Mouse (Mus musculus) stomach, embryonic 14.5 days (tissue): ENCODE results near the gene Hipk2. TPM values are rescaled to one million over a fixed set of nuclear protein-coding genes. Genes with fewer than 3 reads are reported as not detected.
A peak's percentile ranks its signal among the peaks of the same experiment; 100 is the strongest.

ENCODE experiments used
- ATAC-seq: fragments of 200-750 bp; cut with Nextera tagmentation; 2 replicates; pipeline ENCODE4 v1.8.0; 2017; ENCODE audit warnings: low read depth, moderate TSS enrichment; ENCODE audit not compliant: insufficient number of reproducible peaks, insufficient read depth, low FRiP score
- H3K27ac ChIP-seq: fragments of 300-500 bp; sonication (generic); 2 replicates; pipeline ENCODE4 v1.5.1; 2014; ENCODE audit warnings: mild to moderate bottlenecking, low read length, moderate library complexity, mixed read lengths
- H3K27me3 ChIP-seq: fragments of 300-500 bp; sonication (generic); 2 replicates; pipeline ENCODE4 v1.6.1; 2014; ENCODE audit warnings: low read length, control low read depth, mixed read lengths; ENCODE audit not compliant: control insufficient read depth, insufficient read depth
- H3K36me3 ChIP-seq: fragments of 300-500 bp; sonication (generic); 2 replicates; pipeline ENCODE4 v1.6.1; 2014; ENCODE audit warnings: mild to moderate bottlenecking, control low read depth, low read length, moderate library complexity, mixed read lengths; ENCODE audit not compliant: control insufficient read depth, insufficient read depth
- H3K4me1 ChIP-seq: fragments of 300-500 bp; sonication (generic); 2 replicates; pipeline ENCODE4 v1.6.1; 2014; ENCODE audit warnings: low read length, control low read depth, mixed read lengths; ENCODE audit not compliant: control insufficient read depth, insufficient read depth
- H3K4me2 ChIP-seq: fragments of 300-500 bp; sonication (generic); replicated peaks from 2 replicates; pipeline ENCODE4 v1.6.1; 2014; ENCODE audit warnings: low read depth, low read length, control low read depth
- H3K4me3 ChIP-seq: fragments of 300-500 bp; sonication (generic); 2 replicates; pipeline ENCODE4 v1.5.1; 2014; ENCODE audit warnings: low read depth, low read length, control low read depth
- H3K9ac ChIP-seq: fragments of 300-500 bp; sonication (generic); replicated peaks from 2 replicates; pipeline ENCODE4 v1.6.1; 2014; ENCODE audit warnings: low read depth, mild to moderate bottlenecking, control low read depth, low read length, moderate library complexity, mixed read lengths
- H3K9me3 ChIP-seq: fragments of 300-500 bp; sonication (generic); 2 replicates; pipeline ENCODE4 v1.6.1; 2016; ENCODE audit warnings: low read depth, low read length, control low read depth; ENCODE audit not compliant: control insufficient read depth
- WGBS: fragments of 180-500 bp; shearing (Covaris S2); extraction: QIAGEN DNeasy Blood & Tissue Kit; methylation state at CpG from one replicate; pipeline ENCODE4 v1.1.7; 2014; 5-methylcytosine and 5-hydroxymethylcytosine counted together
- polyA plus RNA-seq: library from polyadenylated mRNA; unstranded; fragments of >200 nt; fragmentation: Nextera tagmentation; extraction: Ambion mirVana; gene quantifications from 2 replicates; pipeline ENCODE4 v1.2.1, GENCODE M21; 2014

Hipk2 gene
- polyA plus RNA-seq, 1 experiment from 2014 or later: 34.3 TPM

DNA sequence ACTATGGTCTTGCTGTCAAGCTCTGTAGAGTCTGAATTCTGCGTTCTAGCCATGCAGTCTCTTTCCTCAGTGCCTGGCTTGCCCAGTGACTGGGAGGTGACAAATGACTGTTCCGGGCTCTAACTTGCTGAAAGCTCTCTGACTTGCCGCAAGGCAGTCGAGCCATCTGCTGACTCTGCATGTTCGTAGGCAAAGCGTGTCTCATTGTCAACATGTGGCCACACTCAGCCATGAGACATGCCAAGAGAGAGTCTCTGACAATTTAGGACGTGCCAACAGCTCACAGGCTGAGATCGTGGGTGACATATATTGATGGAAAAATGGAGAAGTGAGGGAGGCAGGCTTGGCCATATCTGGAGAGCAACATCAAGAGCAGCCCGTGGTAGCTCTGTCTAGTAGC, 36.9 kb upstream of the Hipk2 start:
- H3K9ac ChIP-seq: no peak overlapping the region
- no peak overlapping the region for H3K4me3 ChIP-seq
- no peak overlapping the region for H3K27ac ChIP-seq
- 70% methylated on average over 9 of the region's 9 CpGs for WGBS
- no peaks in the 10 kb centered on the region for H3K9me3 ChIP-seq
- ATAC-seq: no peak
- H3K27me3 ChIP-seq: no peaks in the 10 kb centered on the region
- peaks cover 15% of the 10 kb centered on the region for H3K4me1 ChIP-seq
- H3K4me2 ChIP-seq: no peak overlapping the region
- H3K36me3 ChIP-seq: no peaks in the 10 kb centered on the region

DNA sequence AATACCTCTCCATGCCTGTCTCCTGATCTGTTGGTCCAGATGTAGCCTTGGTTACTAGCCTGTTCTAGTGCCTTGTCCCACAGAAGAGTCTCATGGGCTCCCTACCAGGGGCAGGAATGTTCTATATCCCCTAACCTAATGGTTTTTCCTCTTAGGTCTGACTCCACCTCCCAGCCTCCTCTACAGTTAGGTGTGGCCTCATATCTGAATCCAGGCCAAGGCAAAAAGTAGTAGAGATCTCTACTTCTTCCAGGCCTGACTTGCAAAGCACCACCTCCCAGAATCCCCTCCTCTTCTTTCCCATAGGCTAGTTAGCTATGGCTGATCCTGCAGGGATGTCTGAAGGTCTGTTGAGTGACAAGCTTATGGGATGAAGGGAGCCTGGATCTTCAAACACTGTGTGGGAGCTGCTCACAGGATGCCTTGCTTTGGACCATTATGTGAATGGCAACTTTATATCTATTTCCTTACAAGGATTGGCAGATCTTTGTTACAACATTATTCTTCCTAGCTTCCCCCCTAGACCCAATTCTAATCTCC, 36.2 kb upstream of the Hipk2 start:
- no peak for ATAC-seq
- no peaks in the 10 kb centered on the region for H3K27me3 ChIP-seq
- H3K4me2 ChIP-seq: no peak overlapping the region
- no peak overlapping the region for H3K4me3 ChIP-seq
- no peak overlapping the region for H3K9ac ChIP-seq
- H3K9me3 ChIP-seq: no peaks in the 10 kb centered on the region
- H3K27ac ChIP-seq: no peak overlapping the region
- no peaks in the 10 kb centered on the region for H3K36me3 ChIP-seq
- peaks cover 11% of the 10 kb centered on the region for H3K4me1 ChIP-seq

DNA sequence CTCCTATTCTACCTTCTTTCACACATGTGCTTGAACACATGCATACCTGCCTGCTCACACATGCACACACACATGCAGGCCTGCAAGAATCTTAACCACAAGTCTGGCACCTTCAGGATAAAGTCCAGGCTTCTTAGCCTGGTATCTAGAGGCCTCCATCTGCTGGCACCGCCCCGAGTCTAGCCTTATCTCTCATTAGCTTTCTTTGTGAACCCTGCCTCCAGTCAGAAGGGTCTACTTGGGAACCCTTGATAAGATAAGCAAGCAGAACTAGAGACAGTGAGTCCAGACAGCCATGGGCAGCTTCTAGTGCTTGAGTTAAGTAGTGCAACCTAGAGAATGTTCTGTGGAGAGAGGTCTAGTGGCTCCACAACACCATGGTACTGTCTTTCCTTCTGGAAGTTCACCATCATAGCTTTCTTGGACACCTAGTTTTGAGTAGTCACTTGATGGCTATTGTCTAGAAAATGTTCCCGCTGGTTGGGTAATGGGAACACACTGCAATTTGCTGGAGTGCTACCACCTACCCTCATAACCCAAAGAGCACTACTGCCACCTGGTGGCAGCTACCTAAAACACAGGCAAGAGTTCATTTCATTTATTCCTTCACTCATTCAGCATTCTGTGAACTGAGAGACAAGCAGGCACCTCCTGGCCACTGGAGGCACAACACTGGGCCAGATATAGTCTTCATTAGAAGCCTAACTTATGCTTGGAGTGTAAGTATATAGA, 35.0 kb upstream of the Hipk2 start:
- Histone ChIP-seq H3K9me3 (no peaks in the 10 kb centered on the region), H3K27me3 (no peaks in the 10 kb centered on the region), H3K9ac (no peak overlapping the region), H3K4me1 (peaks cover 11% of the 10 kb centered on the region), H3K27ac (no peak overlapping the region), H3K4me2 (no peak overlapping the region), H3K4me3 (no peak overlapping the region), H3K36me3 (no peaks in the 10 kb centered on the region)
- WGBS: 57% methylated on average over 3 of the region's 3 CpGs
- ATAC-seq: peak; percentile 69

DNA sequence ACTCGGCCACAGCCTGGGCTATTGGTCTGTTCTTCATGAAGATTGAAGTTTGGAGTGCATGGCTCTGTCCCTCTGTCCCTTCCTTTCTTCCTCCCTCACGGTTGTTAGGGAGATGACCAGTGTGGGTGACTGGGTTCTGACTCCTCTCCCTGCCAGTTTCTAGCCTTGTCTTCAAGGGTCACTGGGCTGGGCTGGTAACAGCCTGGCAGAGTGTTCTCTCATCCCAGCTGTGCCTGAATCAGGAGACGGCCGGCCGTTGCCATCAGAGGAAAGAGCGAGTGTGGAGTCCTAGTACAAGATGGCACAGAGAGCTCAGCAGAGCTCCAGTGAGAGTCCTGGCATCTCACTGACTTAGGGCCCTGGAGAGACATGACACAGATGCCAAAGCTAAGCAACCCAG, 32.4 kb upstream of the Hipk2 start:
- H3K27me3 ChIP-seq: no peaks in the 10 kb centered on the region
- no peak overlapping the region for H3K4me2 ChIP-seq
- H3K9me3 ChIP-seq: no peaks in the 10 kb centered on the region
- WGBS: 87% methylated on average over 6 of the region's 6 CpGs
- no peaks in the 10 kb centered on the region for H3K36me3 ChIP-seq
- H3K4me1 ChIP-seq: 0 out of 2 replicates have a peak, but pooled peaks cover 3% of the 10 kb centered on the region
- H3K27ac ChIP-seq: no peak overlapping the region
- ATAC-seq: no peak
- no peak overlapping the region for H3K9ac ChIP-seq
- H3K4me3 ChIP-seq: no peak overlapping the region

DNA sequence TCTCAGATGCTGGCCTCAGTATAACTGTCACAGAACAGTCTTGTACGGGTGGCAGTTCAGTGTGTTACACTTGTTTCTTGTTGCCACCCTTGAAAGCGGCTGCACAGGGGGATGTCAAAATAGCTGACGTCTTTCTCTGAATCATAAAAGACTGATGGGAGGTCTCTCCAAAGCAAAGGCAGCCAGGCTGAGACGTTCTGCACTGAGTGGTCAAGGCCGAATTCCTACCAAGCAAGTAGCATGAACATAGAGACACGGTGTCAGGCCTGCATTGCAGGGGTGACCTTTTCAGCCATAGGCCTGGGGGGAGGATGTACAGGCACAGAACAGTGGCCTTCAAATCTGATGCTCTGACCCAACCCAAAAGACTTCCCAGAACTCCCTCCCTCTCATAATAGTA, 30.0 kb upstream of the Hipk2 start:
- no peaks in the 10 kb centered on the region for H3K27me3 ChIP-seq
- H3K9me3 ChIP-seq: no peaks in the 10 kb centered on the region
- H3K4me2 ChIP-seq: no peak overlapping the region
- no peaks in the 10 kb centered on the region for H3K36me3 ChIP-seq
- WGBS: 80% methylated on average over 6 of the region's 6 CpGs
- no peak overlapping the region for H3K27ac ChIP-seq
- H3K4me3 ChIP-seq: no peak overlapping the region
- no peak for ATAC-seq
- H3K4me1 ChIP-seq: 0 out of 2 replicates have a peak, but pooled peaks cover 2% of the 10 kb centered on the region
- no peak overlapping the region for H3K9ac ChIP-seq

DNA sequence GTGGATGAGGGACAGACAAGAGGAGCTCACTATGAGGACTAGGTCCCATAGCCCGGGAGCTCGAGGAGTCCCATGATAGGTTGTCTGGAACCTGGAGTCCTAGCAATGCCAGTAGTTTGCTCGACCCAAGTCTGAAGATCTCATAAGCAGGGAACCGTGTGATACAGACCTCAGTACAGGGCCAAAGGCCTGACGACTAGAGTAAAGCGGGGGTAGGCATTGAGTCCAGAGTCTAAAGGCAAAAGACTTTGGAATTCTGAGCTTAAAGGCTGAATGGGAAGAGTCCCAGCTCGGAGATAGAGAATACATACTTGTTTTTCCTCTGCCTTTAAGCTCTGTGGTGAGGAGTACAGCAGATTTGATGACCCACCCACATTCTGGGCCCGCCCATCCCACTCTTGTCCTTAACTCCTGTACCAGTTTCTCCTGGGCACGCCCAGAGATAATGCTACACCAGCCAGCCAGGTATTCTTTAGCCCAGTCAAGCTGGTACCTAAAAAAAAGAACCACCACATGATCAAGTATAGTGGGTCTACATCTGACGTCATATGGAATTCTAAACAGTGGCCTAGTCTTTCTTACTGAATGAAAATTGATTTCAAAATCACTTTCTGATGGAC, 27.0 kb upstream of the Hipk2 start:
- Histone ChIP-seq H3K9ac (no peak overlapping the region), H3K36me3 (no peaks in the 10 kb centered on the region), H3K27ac (no peak overlapping the region), H3K9me3 (no peaks in the 10 kb centered on the region), H3K4me2 (no peak overlapping the region), H3K4me3 (no peak overlapping the region), H3K4me1 (0 out of 2 replicates have a peak, but pooled peaks cover 2% of the 10 kb centered on the region), H3K27me3 (no peaks in the 10 kb centered on the region)
- 90% methylated on average over 10 of the region's 10 CpGs for WGBS
- ATAC-seq: no peak; the same call in 1 of the 2 replicates

DNA sequence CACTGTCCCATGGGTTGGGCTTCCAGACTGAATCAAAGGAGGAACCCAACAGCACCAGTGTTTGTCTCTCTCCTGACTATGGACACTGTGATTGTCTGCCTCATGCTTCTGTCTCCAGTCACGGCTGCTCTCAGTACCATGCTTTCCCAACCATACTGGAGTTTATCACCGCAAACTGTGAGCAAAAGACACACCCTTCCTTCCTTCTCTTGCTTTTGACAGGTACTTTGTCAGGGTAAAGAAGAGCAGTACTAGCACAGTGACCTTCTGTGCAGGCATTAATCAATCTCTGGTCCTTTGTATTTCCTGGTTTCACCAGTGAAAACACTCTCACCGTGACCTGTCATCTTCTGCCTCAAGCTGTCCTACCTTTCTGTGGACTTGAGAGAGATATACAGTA, 25.7 kb upstream of the Hipk2 start:
- no peaks in the 10 kb centered on the region for H3K27me3 ChIP-seq
- H3K9ac ChIP-seq: no peak overlapping the region
- H3K4me3 ChIP-seq: no peak overlapping the region
- no peaks in the 10 kb centered on the region for H3K36me3 ChIP-seq
- 46% methylated on average over 3 of the region's 3 CpGs for WGBS
- H3K9me3 ChIP-seq: no peaks in the 10 kb centered on the region
- no peak overlapping the region for H3K27ac ChIP-seq
- no peak overlapping the region for H3K4me2 ChIP-seq
- 0 out of 2 replicates have a peak, but pooled peaks cover 4% of the 10 kb centered on the region for H3K4me1 ChIP-seq
- ATAC-seq: no peak

DNA sequence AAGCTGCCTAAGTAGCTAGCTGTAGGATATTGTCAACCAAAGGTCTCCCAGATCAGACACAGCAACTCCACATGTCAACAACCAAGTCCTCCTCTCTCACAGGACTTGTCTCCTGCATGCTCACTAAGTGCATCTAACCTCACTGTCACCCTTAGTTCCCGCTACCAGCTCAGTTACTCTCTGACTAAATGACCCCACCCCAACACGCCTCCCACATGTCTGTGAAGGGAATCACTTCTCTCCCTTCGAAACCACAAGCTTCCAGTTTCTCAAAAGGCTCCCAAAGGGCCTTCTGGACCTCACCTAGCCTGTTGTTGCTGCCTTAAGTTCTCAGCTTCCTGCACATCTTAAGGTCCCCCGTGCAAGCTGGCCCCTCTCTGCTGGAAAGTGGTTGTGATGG, 25.2 kb upstream of the Hipk2 start:
- Histone ChIP-seq H3K4me3 (no peak overlapping the region), H3K4me1 (0 out of 2 replicates have a peak, but pooled peaks cover 4% of the 10 kb centered on the region), H3K4me2 (no peak overlapping the region), H3K27me3 (no peaks in the 10 kb centered on the region), H3K36me3 (no peaks in the 10 kb centered on the region), H3K9me3 (no peaks in the 10 kb centered on the region), H3K27ac (no peak overlapping the region), H3K9ac (no peak overlapping the region)
- WGBS: 85% methylated on average over 4 of the region's 4 CpGs
- no peak for ATAC-seq
